ENCODE assay signal across 10 mouse cellular contexts in the genomic region with DNA sequence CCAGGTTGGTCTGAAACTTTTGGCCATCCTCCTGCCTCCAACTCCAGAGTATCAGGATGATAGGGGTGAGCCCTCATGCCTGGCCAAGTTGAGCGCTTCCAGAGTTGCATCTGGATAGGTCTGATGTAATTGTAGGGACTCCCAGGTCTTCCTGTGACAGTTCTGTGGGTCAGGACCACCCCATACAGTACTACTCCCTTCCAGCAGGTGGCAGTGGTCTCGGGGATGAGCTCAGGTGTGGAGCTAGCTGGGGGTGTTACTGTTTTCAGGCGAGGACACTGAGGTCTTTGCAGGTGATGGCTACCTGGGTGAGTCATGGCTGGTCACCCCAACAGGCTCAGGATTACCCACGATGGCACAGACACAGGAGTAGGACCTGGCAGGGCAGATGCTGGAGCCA. TPM values are rescaled to one million over a fixed set of nuclear protein-coding genes. Genes with fewer than 3 reads are reported as not detected.
DNase-seq lines count a peak whose midpoint lies in the region; ATAC-seq lines count a peak whose summit lies in the region.
"Had no signal": no experiment of that assay in that cellular context is flagged by ENCODE, and none has a peak within 500 bp of the region (broad histone marks: within the 10 kb centered on the region; RNA-seq: fewer than 3 reads in every experiment).

No protein-coding gene starts in this region.

- no peaks in the 10 kb centered on the region for H3K9me3 ChIP-seq in limb, embryonic 11.5 days (ENCODE audit: control insufficient read depth, low read length)
- H3K9me3 ChIP-seq: neural tube, embryonic 13.5 days had no signal

- 27% methylated on average over 4 of the region's 4 CpGs for WGBS in limb, embryonic 11.5 days

- intact Hi-C loops in left cerebral cortex, postnatal 36 days (cut with DNase I): loop anchor here (5.0 kb wide), 1 partner anchor 46 kb away; no protein-coding TSS in a partner anchor

- no peak overlapping the region for H3K4me2 ChIP-seq in limb, embryonic 11.5 days (ENCODE audit: low read depth, severe bottlenecking)
- H3K4me2 ChIP-seq: neural tube, embryonic 13.5 days had no signal

- no peak overlapping the region for H3K4me3 ChIP-seq in limb, embryonic 11.5 days (ENCODE audit: low read depth, low read length)
- H3K4me3 ChIP-seq: neural tube, embryonic 13.5 days had no signal

- H3K9ac ChIP-seq in limb, embryonic 11.5 days (ENCODE audit: low read length): no peak overlapping the region
- H3K9ac ChIP-seq: neural tube, embryonic 13.5 days had no signal

- ATAC-seq in limb, embryonic 11.5 days (ENCODE audit: insufficient number of reproducible peaks, low FRiP score, low TSS enrichment, low read depth): no peak

- H3K27ac ChIP-seq in limb, embryonic 11.5 days (replicated peaks; ENCODE audit: low read depth, low read length): no peak overlapping the region
- H3K27ac ChIP-seq: neural tube, embryonic 13.5 days had no signal

- peaks cover 17% of the 10 kb centered on the region for H3K27me3 ChIP-seq in limb, embryonic 11.5 days (ENCODE audit: control insufficient read depth, insufficient read depth, low read length)

- peak; percentile 12 for DNase-seq in gastrocnemius, adult 18-20 months (ENCODE audit: low spot score)
- DNase-seq in gastrocnemius, postnatal 4 days (ENCODE audit: low spot score in 2 of 2): no peak
- DNase-seq in right cerebral cortex, postnatal 14 days: peak; percentile 17
- no peak for DNase-seq in right cerebral cortex, postnatal 10 days (ENCODE audit: low spot score in 2 of 2)
- DNase-seq in c-Kit-positive CD71-positive TER-119-positive erythroid progenitor cells, embryonic 14.5 days (ENCODE audit: low spot score): peak; percentile 18
- DNase-seq in limb, embryonic 11.5 days (ENCODE audit: low spot score): peak; percentile 60
- DNase-seq in spleen, postnatal 4 days (ENCODE audit: low spot score in 2 of 2): peak; percentile 31 to 74
- no peak for DNase-seq in left cerebral cortex, postnatal 36 days (ENCODE audit: low spot score in 2 of 2)

- H3K36me3 ChIP-seq in limb, embryonic 11.5 days (ENCODE audit: control insufficient read depth, insufficient read depth, low read length): no peaks in the 10 kb centered on the region
- H3K36me3 ChIP-seq: neural tube, embryonic 13.5 days had no signal

- no peaks in the 10 kb centered on the region for H3K4me1 ChIP-seq in limb, embryonic 11.5 days (ENCODE audit: control insufficient read depth, insufficient read depth, low read length)
- H3K4me1 ChIP-seq: neural tube, embryonic 13.5 days had no signal

RNA-seq across cellular contexts. Expression of gene Fgf4, which starts 1.0 kb away (rescaled TPM):
- total RNA-seq in gastrocnemius, adult 18-20 months (2021): not detected
- total RNA-seq in gastrocnemius, postnatal 4 days (2021): under 1 TPM; 0.07 to 0.13 TPM
- polyA plus RNA-seq in limb, embryonic 11.5 days (2014; fragmentation: Nextera tagmentation; extraction: Ambion mirVana): 0.17 and 0.78 TPM in 2 replicates
- not detected for total RNA-seq in left cerebral cortex, postnatal 36 days (2021)
- total RNA-seq: layer of hippocampus, postnatal 14 days had no signal
- polyA plus RNA-seq: neural tube, embryonic 13.5 days had no signal

RNA-seq across cellular contexts. Expression of gene Fgf3, which starts 8.3 kb away (rescaled TPM):
- total RNA-seq in gastrocnemius, adult 18-20 months (2021): not detected
- total RNA-seq in gastrocnemius, postnatal 4 days (2021): not detected
- polyA plus RNA-seq in limb, embryonic 11.5 days (2014; fragmentation: Nextera tagmentation; extraction: Ambion mirVana): 0.47 TPM in 1 of 2 replicates, not detected in the other
- under 1 TPM; 0.49 to 0.77 TPM for total RNA-seq in left cerebral cortex, postnatal 36 days (2021)

RNA-seq across cellular contexts. Expression of gene Fgf15, which starts 50.2 kb away (rescaled TPM):
- total RNA-seq in gastrocnemius, adult 18-20 months (2021): not detected
- total RNA-seq in gastrocnemius, postnatal 4 days (2021): not detected
- polyA plus RNA-seq in limb, embryonic 11.5 days (2014; fragmentation: Nextera tagmentation; extraction: Ambion mirVana): 0.47 and 0.52 TPM in 2 replicates
- total RNA-seq in left cerebral cortex, postnatal 36 days (2021): not detected
- total RNA-seq: layer of hippocampus, postnatal 14 days had no signal

Comparison
In these comparisons a context has a peak if more than half of its experiments do, and no peak if none do; other contexts are left out.
1. DNase-seq: peak in gastrocnemius, adult 18-20 months (single experiment), right cerebral cortex, postnatal 14 days (single experiment), c-Kit-positive CD71-positive TER-119-positive erythroid progenitor cells, embryonic 14.5 days (single experiment), limb, embryonic 11.5 days (single experiment) and spleen, postnatal 4 days (2 of 2); none in gastrocnemius, postnatal 4 days (0 of 2), right cerebral cortex, postnatal 10 days (0 of 2) and left cerebral cortex, postnatal 36 days (0 of 2).